Mouse (Mus musculus): ENCODE measurements at regions not wholly inside any gene's neighbourhood (a gene's known extent, or its start where the extent isn't known, plus 50 kb on each side); places are given as distances from the start of the nearest gene placed in this dataset.
A peak's percentile ranks its signal among the peaks of the same experiment; 100 is the strongest.

DNA sequence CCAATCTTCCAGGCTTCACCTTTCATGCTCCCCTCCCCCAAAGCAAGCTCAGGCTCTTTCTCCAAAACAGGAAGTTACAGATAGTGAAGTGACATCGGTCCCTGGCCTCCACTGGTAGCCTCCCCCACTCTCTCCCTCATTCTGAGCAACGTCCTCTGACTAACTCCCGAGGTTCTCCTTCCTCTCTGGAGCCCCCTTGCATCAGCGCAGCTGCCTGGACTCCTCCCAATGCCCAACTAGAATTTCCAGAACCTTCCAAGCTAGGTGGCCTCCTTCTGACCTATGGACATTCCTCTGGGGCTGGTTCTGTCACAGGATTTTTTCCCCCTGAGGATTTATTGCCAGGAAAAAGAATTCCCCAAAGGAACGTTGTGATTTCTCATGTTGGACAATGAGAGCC lies 171.1 kb downstream of the Bcl2l11 start:
- TF ChIP-seq POLR2A (IDR thresholded peaks at IDR 0.05; ENCODE audit: low read depth, low read length) (no peak), EP300 (IDR thresholded peaks at IDR 0.05; ENCODE audit: low read length) (peak; percentile 43; the same call in 1 of the 2 replicates), TCF12 (IDR thresholded peaks at IDR 0.05; ENCODE audit: low read depth, low read length) (peak; percentile 15; the same call in 1 of the 2 replicates), SIN3A (IDR thresholded peaks at IDR 0.05; ENCODE audit: low read length) (no peak), CHD2 (IDR thresholded peaks at IDR 0.05; ENCODE audit: low read length) (peak; percentile 74), CTCF (conservative IDR thresholded peaks at IDR 0.05 in 1 of 2, IDR thresholded peaks at IDR 0.05 in 1 of 2; ENCODE audit: low read depth in 2 of 2, low read length in 2 of 2) (no peak), MXI1 (IDR thresholded peaks at IDR 0.05; ENCODE audit: low read depth, low read length) (no peak), POLR2AphosphoS2 (IDR thresholded peaks at IDR 0.05; ENCODE audit: low read depth, low read length) (no peak)

Data from CH12.LX (cell line).